Mouse (Mus musculus) retina, adult 2 months (tissue): ENCODE results near the gene Pik3r5.
A peak's percentile ranks its signal among the peaks of the same experiment; 100 is the strongest.

Experiments used
- DNase-seq: peaks from one replicate; pipeline ENCODE4 v3.0.0-alpha.2; 2012; ENCODE audit warnings: low read depth, low spot score

The Pik3r5 gene

GRCm38 (mm10) chr11:68485206-68485942 is 53.5 kb downstream of the Pik3r5 start:
- DNase-seq: peak; percentile 30

- DNase-seq: no peak
Measured at GRCm38 (mm10) chr11:68486093-68486492, 54.2 kb downstream of the Pik3r5 start.

GRCm38 (mm10) chr11:68487720-68488119 is 55.8 kb downstream of the Pik3r5 start:
- DNase-seq: no peak

GRCm38 (mm10) chr11:68488256-68488824 is 56.4 kb downstream of the Pik3r5 start:
- no peak for DNase-seq

- DNase-seq: no peak
Measured at GRCm38 (mm10) chr11:68489236-68489635, 57.3 kb downstream of the Pik3r5 start.

GRCm38 (mm10) chr11:68492592-68492991 is 60.7 kb downstream of the Pik3r5 start:
- no peak for DNase-seq

- DNase-seq: no peak
Measured at GRCm38 (mm10) chr11:68493760-68494159, 61.8 kb downstream of the Pik3r5 start.

GRCm38 (mm10) chr11:68497081-68497480 is 65.2 kb downstream of the Pik3r5 start:
- DNase-seq: no peak

GRCm38 (mm10) chr11:68498517-68498916 is 66.6 kb downstream of the Pik3r5 start:
- DNase-seq: no peak

GRCm38 (mm10) chr11:68498999-68499699 is 67.2 kb downstream of the Pik3r5 start:
- DNase-seq: no peak

- no peak for DNase-seq
Measured at GRCm38 (mm10) chr11:68500949-68501350, 69.0 kb downstream of the Pik3r5 start.

GRCm38 (mm10) chr11:68502408-68502807 is 70.5 kb downstream of the Pik3r5 start:
- DNase-seq: no peak

GRCm38 (mm10) chr11:68502902-68503629 is 71.1 kb downstream of the Pik3r5 start, which contains the start of gene Pik3r6:
Pik3r6 (plus strand) TSS chr11:68503019.
- DNase-seq: no peak

GRCm38 (mm10) chr11:68504913-68505312 is 73.0 kb downstream of the Pik3r5 start:
- DNase-seq: no peak

- DNase-seq: no peak
Measured at GRCm38 (mm10) chr11:68507246-68507645, 75.3 kb downstream of the Pik3r5 start.

GRCm38 (mm10) chr11:68508619-68509018 is 76.7 kb downstream of the Pik3r5 start:
- no peak for DNase-seq

- no peak for DNase-seq
Measured at GRCm38 (mm10) chr11:68509194-68509593, 77.3 kb downstream of the Pik3r5 start.

GRCm38 (mm10) chr11:68513969-68514368 is 82.0 kb downstream of the Pik3r5 start:
- no peak for DNase-seq

GRCm38 (mm10) chr11:68519362-68519761 is 87.4 kb downstream of the Pik3r5 start:
- DNase-seq: no peak

- DNase-seq: no peak
Measured at GRCm38 (mm10) chr11:68519815-68520214, 87.9 kb downstream of the Pik3r5 start.

- no peak for DNase-seq
Measured at GRCm38 (mm10) chr11:68520439-68520838, 88.5 kb downstream of the Pik3r5 start.

- DNase-seq: no peak
Measured at GRCm38 (mm10) chr11:68521352-68521751, 89.4 kb downstream of the Pik3r5 start.
